Mouse (Mus musculus) large intestine, adult 2 months (tissue): Measurements from ENCODE around the gene Stil. TPM values are rescaled to one million over a fixed set of nuclear protein-coding genes. Genes with fewer than 3 reads are reported as not detected.

Experiments used
- DNase-seq: peaks from one replicate; pipeline ENCODE4 v3.0.0-alpha.2; 2012; ENCODE audit warnings: low read depth, low spot score
- WGBS: fragments of 180-500 bp; shearing (Covaris S2); methylation state at CpG from one replicate; pipeline ENCODE4 v1.1.7; 2018; 5-methylcytosine and 5-hydroxymethylcytosine counted together
- polyA plus RNA-seq: library from polyadenylated mRNA; depleted of rRNA; stranded (reverse); fragments of >200 nt; gene quantifications from 2 replicates; pipeline ENCODE4 v1.2.3, GENCODE M21; 2012; rRNA removed

Gene Stil
- polyA plus RNA-seq, 1 experiment: 2.2 TPM

DNA sequence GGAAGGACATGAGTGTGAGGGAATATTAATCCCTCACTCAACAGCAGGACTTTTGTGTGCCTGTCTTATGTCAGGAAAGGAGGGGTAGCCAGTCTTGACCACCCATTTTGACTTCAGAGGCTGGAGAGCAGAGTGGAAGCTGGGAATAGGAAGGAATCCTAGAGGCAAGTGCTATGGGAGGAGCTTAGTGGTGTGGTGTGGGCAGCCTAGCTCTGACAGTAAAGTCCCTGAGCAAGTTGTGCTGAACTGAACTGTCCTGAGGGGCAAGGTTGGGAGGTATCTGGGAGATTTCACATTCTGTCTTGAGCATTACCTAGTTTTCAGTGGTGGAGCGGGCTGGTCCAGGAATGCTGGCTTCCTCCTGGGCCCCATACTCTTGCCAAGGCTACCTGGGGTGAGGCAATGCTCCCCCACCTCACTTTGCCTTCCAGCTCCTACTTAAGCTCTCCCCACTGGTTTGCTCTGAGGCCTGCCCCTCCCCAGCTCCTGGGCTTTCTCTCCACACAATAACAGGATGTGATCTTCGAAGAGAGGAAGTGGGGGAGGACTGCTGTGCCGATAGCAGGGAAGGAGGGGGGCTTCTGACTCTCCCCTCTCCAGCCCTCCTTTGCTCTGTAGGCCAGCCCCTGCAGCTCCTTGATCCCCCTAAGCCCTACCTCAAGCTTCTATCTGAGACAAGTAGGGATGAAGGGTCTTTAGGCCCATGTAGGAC is 75.4 kb downstream of the Stil start:
- 65% methylated on average over 3 of the region's 3 CpGs for WGBS
- DNase-seq: no peak

DNA sequence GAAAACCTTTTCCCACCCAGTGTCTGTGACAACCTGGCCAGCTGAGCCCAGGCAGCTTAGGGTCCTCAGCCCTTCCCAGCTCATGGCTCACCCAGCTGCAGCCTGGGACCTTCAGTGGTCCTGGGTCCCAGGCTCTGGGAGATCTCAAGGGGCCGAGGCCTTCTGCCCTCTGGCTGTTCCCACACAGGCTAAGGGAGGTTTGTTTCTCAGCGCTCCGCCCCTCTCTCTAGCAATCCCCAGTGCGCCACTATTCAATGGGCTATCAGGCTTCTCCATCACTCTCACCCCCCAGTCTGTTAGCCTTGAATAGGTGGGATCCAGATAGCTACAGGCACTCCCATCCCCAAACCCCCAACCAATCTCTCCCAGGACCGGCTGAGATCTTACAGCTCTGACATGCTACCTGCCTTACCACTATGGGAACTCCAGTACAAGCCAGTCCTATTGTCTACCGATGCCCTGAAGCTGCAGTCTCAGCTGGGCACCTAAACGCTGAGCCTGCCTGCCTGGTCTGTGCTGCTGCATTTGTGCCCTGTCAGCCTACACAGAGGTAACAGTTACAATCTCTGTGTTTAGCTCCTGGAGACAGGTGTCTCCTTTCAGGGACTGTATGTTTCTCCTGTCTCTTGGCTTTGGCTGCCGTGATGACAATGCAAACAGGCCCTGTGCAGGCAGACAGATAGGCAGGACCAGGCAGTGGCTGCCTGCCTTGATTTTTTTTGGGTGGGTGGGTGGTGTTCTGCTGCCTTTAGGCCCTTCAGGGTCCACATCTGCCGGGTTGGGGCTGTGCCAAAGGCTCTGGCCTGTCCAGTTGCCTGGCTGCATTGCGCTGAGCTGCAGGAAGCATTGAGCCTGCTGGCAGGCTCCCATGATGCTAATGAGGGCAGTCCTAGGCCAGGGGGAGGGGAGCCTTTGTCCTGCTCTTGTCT is 79.2 kb downstream of the Stil start:
- WGBS: 54% methylated on average over 10 of the region's 10 CpGs
- DNase-seq: no peak

DNA sequence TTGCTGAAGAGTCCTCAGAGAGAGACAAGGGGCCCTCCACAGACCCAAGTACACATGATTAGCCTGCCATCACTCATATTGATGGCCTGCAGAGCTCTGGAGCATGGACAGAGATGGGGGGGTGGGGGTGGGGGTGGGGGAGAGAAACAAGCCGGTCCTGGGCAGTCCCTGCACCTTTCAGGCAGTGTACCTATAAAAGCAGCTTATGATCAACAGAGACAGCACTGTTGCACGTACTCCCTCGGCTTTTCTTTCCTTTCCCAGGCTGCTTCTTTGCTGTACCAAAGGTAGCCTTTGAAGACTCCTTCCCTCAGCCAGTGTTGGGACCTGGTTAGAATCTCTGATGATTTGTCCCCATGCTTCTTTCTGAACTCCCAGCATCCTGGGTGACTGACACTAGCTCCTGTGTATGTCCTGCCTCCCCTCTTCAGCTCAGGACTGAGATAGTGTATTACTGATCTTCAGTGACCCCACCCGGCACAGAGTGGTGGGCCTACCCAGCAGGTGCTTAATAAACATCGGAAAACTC is 79.9 kb downstream of the Stil start:
- WGBS: 40% methylated on average over 5 of the region's 5 CpGs

DNA sequence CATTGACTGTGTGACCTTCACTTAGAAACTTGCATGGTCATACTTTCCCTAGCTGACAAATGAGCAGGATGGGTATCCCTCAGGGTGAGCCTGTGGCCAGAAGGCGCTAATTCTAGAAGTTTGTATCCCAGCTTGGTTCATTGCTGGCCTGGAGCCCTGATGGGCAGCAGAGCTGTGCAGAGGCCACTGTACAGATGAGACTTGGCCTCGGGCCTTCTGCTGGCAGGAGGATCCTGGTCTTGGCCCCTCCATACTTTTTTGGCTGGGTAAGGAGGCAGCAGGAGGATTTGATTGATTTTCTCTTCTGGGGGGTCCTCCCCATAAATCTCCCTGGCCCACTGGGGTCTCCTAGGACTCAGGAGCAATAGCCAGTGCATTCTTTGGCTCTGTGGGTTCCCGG is 83.1 kb downstream of the Stil start:
- DNase-seq: no peak
- 81% methylated on average over 3 of the region's 3 CpGs for WGBS

More for the DNA sequence above, 79.9 kb downstream of the Stil start:
- no peak for DNase-seq

DNA sequence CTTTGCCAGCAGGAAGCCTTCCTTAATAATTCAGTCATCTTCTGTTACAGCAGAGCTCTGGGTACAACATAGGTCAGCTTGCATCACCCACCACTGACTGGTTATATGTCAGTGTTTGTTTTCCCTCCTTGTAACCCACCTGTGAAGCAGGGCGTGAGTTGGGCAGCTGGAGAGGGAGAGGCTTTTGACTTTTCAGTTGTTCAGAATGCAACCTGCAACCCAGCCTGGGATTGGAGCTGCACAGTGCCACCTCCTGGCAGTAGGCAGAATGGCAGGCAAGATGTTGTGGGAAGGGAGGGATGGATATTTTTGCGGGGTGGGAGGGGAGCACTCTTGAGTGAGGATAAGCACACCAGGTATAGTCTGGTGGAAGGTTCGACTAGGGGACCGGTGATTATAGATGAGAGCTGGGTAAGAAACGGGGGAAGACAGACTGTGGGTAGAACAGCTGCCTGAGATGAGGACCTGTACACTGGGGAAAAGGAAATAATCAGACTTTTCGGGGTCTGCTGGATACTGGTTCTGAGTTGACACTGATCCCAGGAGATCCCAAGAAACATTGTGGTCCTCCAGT is 85.7 kb downstream of the Stil start:
- WGBS: 14% methylated on average over 6 of the region's 6 CpGs
- no peak for DNase-seq

DNA sequence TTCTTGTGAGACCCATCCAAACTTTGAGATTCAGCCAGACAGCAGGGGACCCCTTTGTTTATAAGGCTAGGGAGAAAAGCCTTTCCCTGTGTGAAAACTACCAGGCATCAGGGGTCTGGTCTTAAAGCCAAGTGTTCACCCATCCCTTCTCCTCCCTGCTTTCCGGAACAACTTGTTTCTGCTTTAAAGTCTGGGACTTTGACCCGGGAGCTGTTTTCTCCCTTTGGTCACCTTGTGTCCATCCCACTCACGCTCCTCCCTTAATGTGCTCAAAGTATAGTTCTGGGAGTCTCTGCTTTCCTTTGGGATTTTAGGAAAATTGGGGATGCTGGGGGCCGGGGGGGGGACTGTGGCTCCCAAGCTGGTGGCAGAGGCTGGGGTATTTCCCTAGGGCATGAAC is 86.3 kb downstream of the Stil start:
- DNase-seq: no peak

DNA sequence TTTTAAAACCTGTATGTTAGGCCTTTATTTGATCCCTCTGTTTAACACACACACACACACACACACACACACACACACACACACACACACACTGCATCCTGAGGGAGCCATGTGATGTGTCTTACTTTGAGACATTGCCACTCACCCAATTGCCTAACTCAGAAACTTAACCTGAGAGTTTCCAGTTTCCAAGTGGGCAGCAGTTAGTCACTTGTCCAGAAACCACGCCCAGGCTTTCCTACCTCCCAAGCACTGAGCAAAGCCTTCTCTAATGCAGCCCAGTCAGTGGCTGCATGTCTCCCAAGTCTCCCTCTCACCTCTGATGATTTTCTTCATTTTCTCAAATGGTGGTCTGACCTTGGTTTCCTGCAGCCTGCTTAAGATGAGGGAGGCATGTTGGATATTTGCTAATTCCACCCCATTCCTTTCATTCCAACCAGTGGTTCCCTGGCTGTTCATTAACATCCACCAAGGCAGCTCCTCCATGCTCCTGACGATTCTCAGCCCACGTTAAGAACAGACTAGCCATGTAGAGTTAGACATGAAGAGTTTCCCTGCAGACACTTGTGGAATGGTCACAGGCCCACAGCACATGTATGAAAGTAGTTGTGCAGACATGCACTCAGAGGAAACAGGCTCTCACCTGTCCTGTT is 86.9 kb downstream of the Stil start:
- 33% methylated on average over 3 of the region's 3 CpGs for WGBS
- no peak for DNase-seq

More for the DNA sequence above, 86.3 kb downstream of the Stil start:
- 41% methylated on average over 4 of the region's 4 CpGs for WGBS

DNA sequence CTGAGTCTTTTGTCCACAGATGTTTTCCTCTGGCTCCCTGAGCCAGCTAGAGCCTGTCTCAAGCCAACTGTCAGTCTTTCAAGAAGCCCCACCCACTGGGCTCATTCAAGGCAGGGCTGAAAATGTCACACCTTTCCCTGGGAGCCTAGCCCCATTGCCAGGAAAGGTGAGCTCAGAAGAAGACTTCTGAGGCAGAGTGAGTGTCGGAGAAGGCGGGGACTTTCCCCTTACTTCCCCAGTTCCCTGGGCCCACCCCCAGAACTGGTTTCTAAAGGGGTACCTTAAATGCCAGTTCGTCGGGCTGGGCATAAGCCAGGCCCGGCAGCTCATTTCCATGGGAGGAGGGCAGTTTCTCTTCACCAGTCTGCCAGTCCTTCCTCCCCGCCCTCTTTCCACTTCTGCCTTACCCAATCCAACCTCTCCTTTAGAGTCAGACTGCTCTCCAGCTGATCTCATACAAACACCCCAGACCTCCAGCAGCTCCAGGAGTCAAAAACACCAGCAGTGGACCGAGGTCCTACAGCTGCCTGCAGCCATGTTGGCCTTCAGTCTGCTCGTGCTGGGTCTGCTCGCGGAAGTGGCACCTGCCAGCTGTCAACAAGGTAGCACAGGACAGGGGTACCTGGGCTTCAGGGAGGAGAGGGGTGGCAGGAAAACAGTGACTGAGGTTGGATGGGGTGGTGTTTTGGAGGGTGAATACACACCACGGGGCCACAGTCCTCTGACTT is 88.8 kb downstream of the Stil start, which contains the start of gene Pdzk1ip1:
TSS of gene Pdzk1ip1 (plus strand) at position 98 of the 728 bp plus-strand sequence.
- 12% methylated on average over 11 of the region's 11 CpGs for WGBS
- peak; percentile 75 for DNase-seq

DNA sequence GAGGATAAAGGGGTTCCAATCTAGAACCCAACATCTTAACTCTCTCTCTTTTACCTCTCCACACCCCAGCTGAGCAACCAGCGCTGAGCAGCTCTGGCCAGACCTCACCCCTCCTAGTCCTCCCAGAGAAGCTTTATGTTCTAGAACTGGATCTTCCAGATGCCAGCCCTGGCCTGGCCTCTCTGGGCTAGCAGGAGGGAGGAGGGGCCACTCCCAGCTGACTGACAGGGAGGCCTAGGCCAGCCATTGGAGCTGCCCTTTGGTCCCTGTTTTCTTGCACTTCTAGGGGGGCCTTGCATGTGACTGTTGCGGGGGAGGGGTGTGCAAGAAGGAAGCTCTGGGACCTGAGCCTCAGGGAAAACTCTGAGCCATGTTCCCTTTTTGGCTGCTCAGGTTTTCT is 90.6 kb downstream of the Stil start:
- no peak for DNase-seq
- WGBS: 24% methylated on average over 2 of the region's 2 CpGs

DNA sequence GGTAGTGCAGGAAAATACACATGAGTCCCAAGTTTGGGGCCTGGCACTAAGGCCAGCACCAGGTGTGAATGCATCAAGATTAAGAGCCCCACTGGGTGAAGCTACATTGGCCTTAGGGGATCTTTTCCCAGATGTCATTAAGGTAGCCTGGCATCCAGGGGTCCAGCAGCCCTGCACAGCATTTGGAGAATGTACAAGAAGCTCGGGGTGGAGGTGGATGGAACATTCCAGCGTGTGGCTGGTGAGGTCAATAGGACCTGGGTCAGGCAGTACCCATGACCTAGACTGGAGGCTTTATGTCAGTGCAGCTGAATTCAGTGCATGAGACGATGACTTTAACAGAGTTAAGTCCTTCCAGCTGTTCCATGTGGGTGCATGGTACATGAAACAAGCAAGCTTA is 91.8 kb downstream of the Stil start:
- DNase-seq: no peak
- WGBS: 83% methylated on average over 3 of the region's 3 CpGs

Other genes with a start within 250 kb of the Stil start
- gene Gm12830, start 178.4 kb upstream of the Stil start, polyA plus RNA-seq: not detected in 2 replicates
- gene Foxd2, start 91.3 kb upstream of the Stil start, polyA plus RNA-seq: 0.07 and 0.10 TPM in 2 replicates
- gene Foxe3, start 74.1 kb upstream of the Stil start, polyA plus RNA-seq: not detected in 2 replicates
- gene Cmpk1, start 12.9 kb upstream of the Stil start, polyA plus RNA-seq: 34.7 and 40.7 TPM in 2 replicates
- 0.33 and 0.81 TPM in 2 replicates for gene Tal1, start 56.3 kb downstream of the Stil start, polyA plus RNA-seq
- gene Pdzk1ip1, start 88.5 kb downstream of the Stil start, polyA plus RNA-seq: 11.5 and 31.3 TPM in 2 replicates
- 0.11 TPM in 2 replicates for gene Cyp4x1, start 134.1 kb downstream of the Stil start, polyA plus RNA-seq
- gene Cyp4a29, start 241.9 kb downstream of the Stil start, polyA plus RNA-seq: 0.10 TPM in 1 of 2 replicates, not detected in the other